Mouse (Mus musculus) urinary bladder, adult 18-20 months (tissue): ENCODE measurements at regions not wholly inside any gene's neighbourhood (a gene's known extent, or its start where the extent isn't known, plus 50 kb on each side); places are given as distances from the start of the nearest gene placed in this dataset.
A peak's percentile ranks its signal among the peaks of the same experiment; 100 is the strongest.

ENCODE experiments used
- DNase-seq, 2 experiments: peaks; one replicate each; pipeline ENCODE4 v3.0.0; 2022; ENCODE audit warnings: low spot score in 2 of 2, mixed read lengths in 2 of 2

DNA sequence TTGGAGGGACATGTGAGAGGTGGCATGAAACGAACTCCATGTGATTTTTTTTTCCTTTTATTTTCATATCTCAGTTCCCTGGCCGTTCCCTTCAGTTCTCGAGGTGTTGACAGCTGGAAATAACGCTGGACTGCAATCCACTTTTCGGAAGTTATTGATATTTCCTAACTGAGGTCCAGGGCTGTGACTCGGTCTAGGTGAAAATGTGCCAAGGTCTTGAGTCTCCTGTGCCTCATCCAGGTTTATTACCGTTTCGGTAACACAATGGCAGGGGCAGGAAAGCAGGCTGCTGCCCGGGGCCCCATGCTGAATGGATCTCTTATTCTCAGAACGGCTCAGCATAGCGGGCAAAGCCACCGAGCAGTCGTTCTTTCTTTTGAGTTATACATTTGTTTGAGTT, 844.7 kb upstream of the Car8 start:
- no peak for DNase-seq

DNA sequence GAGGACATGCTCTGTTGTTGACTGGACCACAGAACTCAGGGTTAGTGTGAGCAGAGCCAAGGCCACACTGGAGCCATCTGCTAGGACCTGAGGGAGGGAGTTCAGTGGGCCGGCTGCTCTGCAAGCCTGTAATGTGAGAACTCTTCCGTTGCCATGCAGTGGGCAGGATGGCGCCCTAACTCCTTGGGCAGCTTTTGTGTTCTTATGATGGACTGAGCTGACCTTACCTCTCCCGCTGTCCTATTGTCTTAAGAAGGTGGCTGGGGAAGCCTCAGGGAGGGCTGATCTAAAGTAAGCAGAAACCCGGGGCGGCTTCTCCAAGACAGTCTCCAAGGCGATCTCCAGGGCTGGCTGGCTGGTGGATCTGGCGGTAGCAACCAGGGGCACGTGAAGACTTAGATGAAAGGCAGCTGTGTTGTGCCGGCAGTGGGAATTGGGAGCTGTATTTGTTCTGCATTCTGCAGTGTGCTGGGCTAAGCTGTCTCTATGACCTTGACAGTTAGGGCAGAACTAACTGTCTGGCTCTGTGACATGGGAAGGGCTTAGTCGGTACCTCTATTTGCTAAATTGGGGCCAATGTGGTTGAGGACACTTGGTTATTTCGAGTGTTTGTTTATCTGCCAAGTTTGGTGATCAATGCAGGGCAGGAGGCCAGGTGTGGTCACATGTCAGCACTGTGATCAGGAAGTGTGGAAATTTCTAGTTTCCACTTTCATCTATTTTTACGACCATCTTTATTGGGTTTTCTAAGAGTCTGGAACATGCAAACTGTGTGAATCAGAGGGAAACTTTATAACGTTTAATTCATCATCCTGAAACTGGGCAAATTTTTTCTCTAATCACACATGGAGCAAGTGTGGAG, 843.1 kb upstream of the Car8 start:
- DNase-seq: no peak

DNA sequence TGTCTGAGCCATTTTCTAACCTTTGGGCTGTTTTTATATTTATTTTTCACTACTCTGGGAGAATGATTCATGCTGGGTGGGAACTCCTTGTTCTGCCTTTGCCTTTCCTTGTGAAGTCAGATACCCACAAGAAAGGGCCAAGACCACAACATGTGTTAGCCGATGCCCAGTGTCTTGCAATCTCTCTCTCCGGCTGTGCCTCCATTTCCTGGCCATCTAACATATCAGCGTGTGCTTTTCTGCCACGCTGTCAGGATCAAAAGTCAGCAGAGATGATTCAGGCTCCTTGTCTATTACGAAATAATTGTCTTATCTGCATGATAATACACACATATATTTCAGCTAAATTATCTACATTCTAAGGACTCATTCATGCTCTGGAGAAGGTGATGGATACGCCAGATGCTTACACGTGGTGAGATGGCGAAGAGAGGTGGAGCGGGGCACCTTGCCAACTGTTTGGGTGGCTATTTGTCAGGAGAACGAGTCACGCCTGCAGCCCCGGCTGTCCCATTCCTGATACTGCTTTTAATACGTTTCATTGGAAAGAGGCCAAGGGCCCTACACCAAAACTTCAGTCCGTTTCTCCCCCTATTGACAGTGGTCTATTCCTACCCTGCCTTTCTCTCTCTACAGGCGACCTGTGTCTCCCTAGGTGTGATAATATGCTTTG, 842.1 kb upstream of the Car8 start:
- peak in 1 of 2 experiments; percentile 38 for DNase-seq

DNA sequence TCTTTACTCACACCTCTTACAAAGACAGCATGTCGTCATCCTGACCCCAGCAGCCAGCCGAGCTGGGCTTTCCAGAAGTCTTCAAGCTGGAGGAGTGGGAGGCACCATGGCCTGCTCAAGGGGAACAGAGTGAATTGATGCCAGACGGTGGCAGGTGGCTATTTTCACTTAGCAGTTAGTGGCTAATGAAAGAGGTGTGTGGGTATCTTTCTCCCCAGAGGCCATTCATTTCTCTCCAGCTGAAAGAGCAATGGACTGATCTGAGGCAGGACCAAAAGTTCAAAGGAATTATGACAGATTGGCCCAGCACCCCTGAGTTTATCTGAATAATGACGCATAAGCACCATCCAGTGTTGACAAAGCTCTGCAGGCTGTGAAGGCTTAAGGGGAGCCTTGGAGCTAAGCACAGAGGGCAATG, 841.0 kb upstream of the Car8 start:
- DNase-seq: no peak

DNA sequence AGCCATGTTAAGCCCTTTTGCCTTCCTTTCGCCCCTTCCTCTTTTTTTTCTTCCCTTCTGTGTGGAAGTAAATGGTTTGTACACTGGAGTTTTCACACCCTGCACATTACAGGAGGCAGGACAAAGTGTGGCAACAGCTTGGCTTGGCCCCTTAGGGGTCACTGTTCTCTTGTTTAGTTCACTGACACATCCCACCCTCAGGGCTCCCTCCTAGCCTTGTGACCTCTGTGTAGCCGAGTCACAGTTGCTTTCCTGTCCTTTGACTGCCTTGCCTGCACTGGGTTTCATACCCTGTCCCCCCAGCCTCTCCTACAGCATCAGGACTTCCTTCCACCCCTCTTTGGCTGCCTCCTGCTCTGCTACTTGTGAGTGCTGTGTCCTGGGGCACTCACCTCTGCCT, 835.6 kb upstream of the Car8 start:
- no peak for DNase-seq

DNA sequence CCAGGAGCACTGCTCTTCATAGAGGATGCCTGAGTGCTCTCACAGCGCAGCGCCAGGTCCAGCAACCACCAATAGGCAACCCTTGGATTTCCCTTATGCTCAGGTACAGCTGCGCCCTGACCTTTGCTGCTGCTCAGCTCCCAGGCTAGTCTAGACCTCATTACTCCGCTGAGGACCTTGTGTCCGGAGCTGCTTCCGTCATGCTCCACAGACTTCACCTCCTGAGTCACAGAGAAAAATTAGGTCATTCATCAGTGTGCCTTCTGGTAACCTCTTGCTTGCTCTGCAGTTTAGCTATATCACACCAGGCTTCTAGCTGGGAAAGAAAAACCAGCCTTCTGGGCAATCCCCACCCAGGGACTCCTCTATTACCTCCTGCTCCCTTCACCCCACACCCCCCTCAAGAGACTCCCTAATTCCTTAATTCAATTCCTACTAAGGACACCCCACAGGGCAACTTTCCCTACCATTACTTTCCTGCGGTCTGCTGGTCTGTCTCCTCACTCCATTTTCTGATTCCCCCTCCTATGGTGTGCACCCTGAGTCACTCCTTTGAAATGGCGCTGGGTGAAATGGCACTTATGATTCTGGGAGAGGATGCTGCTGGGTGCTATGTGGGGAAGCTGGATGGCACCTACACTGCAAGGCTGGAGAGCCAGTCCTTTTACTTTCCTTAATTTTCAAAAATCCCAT, 835.0 kb upstream of the Car8 start:
- DNase-seq: no peak

DNA sequence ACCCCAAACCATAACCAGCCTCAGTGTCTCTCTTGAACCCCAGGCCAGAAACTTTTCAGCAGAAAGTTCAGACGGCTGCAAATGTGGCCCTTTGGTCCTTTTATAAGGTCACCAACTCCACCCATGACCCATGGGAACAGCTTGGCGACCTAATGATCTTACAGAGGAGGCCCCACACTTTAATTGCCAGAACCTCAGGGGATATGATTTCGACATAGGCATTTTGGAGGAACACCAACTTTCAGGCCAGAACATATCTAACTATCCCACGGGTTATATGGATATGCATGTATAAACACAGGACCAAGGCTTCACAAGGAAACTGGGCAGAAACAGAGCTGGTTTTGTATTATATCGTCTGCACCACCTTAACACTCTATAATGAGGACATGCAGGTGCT, 833.5 kb upstream of the Car8 start:
- DNase-seq: no peak

DNA sequence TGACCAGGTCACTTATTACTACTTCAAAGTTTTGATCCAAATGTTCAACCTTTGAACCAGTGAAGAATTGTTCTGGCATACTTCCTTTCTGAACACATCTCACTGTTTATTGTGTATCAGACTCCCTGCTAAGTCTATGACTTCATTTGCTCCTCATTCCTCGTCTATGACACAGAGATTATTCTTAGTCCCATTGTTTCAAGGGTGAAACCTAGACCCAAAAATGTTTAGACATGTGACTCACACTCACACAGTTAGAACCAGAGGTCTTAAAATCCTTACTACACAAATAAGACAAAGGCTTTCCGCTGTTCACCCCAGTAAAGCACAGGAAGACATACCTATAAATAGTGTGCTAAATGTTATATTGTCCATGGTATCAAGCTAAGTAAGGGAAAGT, 829.0 kb upstream of the Car8 start:
- no peak for DNase-seq

DNA sequence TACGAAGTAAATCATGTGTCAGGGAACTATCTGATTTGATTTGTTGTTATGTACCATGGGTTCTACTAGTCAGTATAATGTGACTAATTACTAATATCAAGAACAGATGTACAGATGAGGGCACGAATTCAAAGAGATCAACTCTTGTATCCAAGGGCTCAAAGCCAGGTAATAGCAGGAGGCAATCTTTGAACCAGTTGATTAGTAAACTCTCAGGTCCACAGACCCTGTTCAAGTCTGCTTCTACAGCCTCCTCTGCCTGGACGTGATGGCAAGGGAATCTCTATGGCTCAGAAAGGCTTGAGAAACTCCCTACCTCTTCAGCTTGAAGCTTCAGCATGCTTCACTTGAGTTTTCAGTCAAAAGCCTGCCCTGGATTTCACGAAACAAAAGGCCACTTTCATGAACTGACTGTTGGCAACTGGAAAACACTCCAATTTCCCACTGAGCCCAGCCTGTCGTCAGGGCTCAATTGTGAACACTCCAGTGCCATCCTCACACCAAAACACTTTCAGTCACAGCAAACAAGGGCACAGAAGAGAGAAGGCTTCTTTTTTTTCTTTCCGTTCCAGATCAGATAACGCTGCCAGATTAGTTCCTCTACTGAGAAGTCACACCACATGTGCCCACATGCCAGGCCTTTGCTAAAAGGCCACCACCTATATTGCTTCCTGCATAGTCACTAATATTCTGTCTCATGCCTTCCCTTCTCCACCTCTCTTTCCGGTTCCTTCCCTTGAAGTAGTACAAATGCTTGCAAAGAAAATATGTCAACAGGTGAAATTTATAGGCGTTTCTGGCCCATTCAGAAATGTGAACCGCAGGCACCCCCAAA, 827.4 kb upstream of the Car8 start:
- peak in 1 of 2 experiments; percentile 18 for DNase-seq

DNA sequence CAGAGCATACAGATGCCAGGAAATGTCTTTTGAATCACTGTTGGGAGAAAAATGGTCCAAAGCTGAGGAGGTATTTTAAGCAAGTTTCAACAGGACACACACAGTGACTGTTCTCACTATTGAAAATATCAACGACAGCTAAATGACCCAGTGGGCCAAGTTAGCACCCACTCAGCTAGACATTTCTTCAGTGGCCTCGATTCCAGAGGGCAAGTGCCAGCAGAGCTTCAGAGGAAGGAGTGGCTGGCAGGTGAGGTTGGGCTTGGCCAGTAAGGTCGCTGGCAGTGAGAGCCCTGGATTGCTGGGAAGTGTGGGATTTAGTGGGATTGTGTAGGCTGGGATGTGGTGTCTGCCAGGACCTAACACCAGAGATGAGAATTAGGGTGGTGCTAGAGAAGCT, 823.1 kb upstream of the Car8 start:
- DNase-seq: no peak

DNA sequence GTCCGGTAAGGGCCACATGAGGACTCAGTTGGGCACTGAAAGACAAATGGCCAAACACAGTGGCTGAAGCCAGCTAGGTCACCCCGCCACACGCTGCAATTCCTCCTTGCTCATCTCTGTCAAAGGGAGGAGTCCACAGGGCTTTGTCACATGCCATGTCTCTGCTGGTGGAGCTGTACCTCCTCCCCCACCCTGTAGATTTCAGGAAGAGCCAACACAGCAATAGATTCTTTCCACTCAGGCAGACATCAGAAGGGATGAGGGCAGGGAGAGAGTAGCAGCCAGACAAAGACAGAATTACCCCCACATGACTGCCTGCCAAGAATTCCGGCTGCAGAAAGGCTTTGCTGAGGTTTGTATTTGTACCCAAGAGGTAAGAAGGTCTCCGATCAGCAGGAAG, 821.4 kb upstream of the Car8 start:
- no peak for DNase-seq

DNA sequence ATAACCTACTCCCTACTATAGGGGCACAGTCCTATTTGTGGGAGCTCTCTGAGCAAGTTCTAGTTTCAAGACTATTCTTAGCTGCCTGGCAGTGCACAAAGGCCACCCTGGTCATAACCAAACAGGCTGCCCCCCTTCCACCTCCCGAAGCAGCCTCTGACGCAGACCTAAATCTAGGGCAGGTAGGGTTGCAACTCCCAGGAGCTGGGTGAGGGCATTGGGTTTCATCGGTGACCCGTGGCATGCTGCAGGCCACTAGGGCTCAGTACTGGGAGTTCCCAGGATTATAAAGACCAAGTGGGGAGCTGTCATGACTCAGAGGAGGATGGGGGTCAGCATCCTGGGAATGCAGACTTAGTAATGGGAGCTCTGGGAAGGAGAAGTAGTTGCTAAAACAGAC, 818.8 kb upstream of the Car8 start:
- DNase-seq: no peak

DNA sequence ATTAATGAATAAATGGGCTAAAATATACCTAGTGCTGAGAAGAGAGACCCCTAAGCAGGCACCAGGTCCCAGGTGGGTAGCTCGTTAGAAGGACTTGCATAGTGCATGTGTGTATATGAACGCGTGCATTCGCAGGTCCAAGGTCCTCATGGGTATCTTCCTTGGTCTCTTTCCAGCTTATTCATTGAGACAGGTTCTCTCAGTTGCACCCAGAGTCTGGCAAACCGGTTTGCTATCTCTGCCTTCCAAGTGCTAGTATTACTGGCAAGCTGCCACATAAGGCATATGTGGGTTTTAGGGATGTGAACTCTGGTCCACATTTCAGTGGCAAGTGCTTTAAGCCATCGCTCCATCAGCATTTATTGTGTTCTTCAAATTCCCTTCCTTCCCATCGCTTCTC, 818.3 kb upstream of the Car8 start:
- peak in 1 of 2 experiments; percentile 8 for DNase-seq

DNA sequence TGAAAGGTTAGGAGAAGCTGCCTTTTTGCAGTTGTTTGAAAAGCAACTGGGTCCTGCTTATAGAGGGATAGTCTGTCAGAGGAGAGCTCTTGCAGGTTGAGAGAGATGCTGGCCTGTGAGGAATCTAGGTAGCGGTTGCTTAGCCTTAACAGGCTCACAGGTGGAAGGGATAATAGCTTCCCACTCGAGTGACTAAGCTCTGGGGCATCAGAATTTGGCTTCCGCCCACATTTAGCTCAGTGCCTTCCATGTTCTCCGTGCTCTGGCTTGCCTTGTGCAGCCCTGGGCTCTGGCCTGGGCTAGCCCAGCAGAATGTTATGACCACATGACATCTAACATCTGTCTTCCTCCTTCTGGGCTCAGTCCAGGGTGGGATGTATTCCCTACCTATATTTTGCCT, 817.0 kb upstream of the Car8 start:
- DNase-seq: peak in 1 of 2 experiments; percentile 7

DNA sequence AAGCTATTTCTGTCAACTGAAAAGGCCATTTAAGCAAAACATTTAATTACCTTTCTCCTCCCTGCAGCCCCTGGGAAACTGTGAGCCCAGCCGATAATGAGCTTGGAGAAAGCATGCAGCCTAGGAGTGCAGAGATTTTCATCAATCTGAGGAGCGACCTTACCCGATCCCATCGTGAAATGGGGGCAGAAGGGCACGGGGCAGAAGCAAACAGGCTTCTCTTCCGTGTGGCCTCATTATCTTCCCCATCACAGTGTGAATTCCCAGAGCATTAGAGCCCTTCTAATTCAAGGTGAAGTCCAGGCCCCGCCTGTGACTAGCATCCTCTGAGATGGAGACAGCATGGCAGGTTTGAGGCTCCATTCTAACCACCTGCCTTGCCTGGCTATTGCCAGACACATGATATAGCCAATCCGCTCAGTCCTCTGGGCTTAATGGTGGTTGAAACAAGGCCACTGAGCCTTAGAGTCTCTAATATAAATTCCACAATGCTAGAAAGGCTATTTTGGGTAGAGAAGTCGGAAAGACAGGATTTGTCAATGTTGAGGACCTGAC, 816.5 kb upstream of the Car8 start:
- DNase-seq: no peak

DNA sequence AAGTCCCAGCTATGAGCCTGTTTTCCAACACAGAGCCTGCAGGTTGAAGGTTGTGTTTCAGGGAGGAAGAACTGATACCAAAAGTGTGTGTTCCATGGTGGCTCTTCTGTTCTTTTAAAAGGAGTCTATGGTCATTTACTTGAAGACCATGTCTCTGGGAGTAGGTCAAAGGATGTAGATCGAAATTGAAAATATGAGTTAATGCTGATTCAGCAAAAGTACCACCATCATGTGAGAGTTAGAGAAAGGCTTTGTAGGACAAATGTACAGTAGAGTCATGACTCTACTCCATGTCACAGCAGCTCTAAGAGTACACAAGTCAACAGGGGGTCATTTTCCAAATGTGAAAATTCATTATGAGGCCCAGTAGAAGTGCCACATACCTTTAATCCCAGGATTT, 810.0 kb upstream of the Car8 start:
- no peak for DNase-seq

DNA sequence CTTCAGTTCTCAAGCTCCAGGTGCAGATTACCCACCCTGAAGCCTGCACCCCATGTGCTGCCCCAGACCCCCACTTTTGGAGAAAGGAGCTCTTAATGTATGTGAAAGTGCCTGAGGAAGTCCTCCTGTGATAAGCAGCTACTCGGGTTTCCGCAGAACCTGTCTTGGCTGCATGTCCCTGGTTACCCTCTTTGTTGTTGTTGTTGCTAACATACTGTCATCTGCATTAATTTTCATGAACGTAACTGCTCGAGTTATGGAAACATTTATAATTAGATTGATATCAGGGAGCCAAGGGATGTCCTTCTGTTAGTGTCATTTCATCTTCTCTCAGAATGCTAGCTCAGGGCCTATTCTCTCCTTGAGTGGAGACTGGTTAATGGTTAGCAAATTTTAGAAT, 808.3 kb upstream of the Car8 start:
- no peak for DNase-seq

DNA sequence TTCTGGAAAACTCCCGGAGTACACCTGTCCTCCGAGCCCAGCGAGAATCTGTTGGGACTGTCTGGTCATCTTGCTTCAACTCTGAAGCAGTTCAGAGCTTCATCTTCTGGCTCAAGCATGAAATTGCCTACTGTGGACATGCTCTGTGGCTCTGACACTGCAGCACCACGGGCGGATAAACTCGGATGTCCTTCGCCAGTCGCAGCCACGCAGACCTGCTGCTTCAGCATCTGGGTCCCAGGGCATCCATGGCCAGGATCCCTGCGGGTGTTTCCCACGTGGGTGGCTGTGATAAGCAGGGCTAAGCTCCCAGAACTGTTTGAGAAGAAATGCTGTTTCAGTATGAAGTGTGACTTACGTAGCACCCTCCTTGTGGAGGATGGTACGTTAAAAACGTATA, 807.6 kb upstream of the Car8 start:
- DNase-seq: no peak

DNA sequence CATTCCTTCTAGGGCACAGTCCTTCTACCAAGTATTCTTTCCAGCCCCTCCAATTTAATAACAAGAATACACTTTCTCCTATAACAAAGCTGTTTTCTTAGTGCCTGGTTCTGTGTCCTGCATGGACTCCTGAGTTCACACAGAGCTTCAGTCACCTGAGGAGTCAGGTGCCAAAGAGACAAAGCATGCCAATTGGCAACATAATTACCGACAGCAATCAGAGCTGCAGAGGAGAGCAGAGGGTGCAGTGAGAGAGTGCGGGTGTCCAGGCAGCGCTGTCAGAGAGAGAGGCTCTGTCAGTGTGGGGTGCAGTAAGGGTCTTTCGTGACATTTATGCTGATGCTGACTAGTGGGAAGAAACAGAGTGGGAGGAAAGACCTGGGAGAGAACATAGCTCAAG, 807.2 kb upstream of the Car8 start:
- DNase-seq: no peak

DNA sequence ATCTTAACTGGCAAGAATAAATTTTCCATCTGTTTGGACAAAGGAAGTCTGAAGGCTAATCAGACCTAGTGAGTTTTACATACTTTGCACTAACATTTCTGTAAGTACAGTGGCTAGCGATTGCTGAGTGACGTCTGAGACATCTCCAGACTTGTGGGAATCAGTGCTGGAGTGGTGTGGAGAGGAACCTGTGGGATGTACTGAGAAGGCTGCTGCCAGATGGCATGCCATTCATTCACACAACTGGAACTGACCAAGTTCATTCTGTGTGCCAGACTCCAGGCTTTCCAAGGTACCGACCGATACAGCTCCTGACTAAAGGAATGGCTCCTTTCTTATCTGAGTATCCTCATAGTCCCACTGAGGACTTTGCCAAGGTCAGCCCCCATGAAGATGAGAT, 797.2 kb upstream of the Car8 start:
- no peak for DNase-seq

DNA sequence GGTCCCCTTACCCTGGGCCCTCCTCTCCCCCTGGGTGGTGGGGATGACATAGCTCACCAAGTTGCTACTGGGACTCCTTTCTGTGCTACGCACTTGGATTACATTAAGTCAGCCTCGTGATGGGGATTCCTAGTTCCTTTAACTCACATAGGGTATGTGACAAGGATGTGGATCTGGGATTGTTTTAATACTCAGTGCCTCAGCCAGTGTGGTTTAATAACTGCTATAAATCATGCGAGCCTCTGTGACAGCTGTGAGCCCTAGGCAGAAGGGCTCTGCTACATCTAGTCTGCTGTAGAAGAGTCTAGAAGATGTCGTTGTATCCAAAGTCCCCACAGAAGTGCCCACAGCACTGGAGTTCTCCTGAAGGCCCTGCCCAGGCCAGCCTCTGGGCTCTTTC, 796.5 kb upstream of the Car8 start:
- no peak for DNase-seq

DNA sequence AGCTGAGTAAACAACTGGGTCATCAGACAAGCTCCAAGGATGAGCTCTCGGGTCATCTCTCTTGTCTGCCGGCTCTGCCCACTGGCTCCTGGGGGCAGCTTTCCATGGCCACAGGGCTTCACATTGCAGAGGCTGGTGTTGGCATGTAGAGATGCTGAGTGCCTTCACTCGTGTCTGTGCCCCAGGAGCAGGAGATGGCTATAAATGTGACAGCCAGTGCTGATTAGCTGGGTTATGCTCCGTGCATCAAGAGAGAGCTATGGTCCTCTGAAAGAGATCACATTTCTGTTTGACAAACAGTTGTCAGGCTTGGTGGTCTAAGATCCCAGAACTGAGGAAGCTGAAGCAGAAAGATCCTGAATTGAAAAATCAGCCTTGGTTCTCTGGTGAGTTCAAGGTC, 795.4 kb upstream of the Car8 start:
- DNase-seq: no peak
